Mouse (Mus musculus): ENCODE measurements around the gene Col18a1. TPM values are rescaled to one million over a fixed set of nuclear protein-coding genes. Genes with fewer than 3 reads are reported as not detected.

Gene Col18a1
- 22.8 and 23.1 TPM in 2 replicates for polyA plus RNA-seq (2012; rRNA removed)

GRCm38 (mm10) chr10:77165963-77166717 lies at the start of gene Col18a1:
TSS of gene Col18a1 (minus strand) at chr10:77166548.

GRCm38 (mm10) chr10:77031768-77032375 lies 134.5 kb downstream of the Col18a1 start, which contains the start of gene Slc19a1:
TSS of gene Slc19a1 (plus strand) at chr10:77032241.

Other genes starting within 250 kb of the Col18a1 start
- 1.8 and 2.0 TPM in 2 replicates for gene Pcbp3, start 204.7 kb downstream of the Col18a1 start, polyA plus RNA-seq (2012; rRNA removed)
- gene Slc19a1, start 134.3 kb downstream of the Col18a1 start, polyA plus RNA-seq (2012; rRNA removed): 16.0 and 17.7 TPM in 2 replicates
- 13.3 and 13.6 TPM in 2 replicates for gene Pofut2, start 92.7 kb upstream of the Col18a1 start, polyA plus RNA-seq (2012; rRNA removed)